Mouse (Mus musculus) lung, postnatal 0 days (tissue): ENCODE data around the gene Rps10. TPM values are rescaled to one million over a fixed set of nuclear protein-coding genes. Genes with fewer than 3 reads are reported as not detected.

ENCODE experiments used
- ATAC-seq: fragments of 200-750 bp; cut with Nextera tagmentation; 2 replicates; pipeline ENCODE4 v1.8.0; 2017; ENCODE audit warnings: moderate library complexity
- DNase-seq: peaks from one replicate; pipeline ENCODE4 v3.0.0-alpha.2; 2016; ENCODE audit warnings: low spot score
- H3K27ac ChIP-seq: fragments of 300-500 bp; sonication (generic); 2 replicates; pipeline ENCODE4 v1.5.1; 2014; ENCODE audit warnings: antibody characterized with exemption, mild to moderate bottlenecking, low read length, mixed read lengths
- H3K27me3 ChIP-seq: fragments of 300-500 bp; sonication (generic); replicated peaks from 2 replicates; pipeline ENCODE4 v1.6.1; 2014; ENCODE audit warnings: low read length, mixed read lengths; ENCODE audit not compliant: insufficient read depth
- H3K36me3 ChIP-seq: fragments of 300-500 bp; sonication (generic); 2 replicates; pipeline ENCODE4 v1.6.1; 2014; ENCODE audit warnings: low read length, mixed read lengths; ENCODE audit not compliant: insufficient read depth
- H3K4me1 ChIP-seq: fragments of 300-500 bp; sonication (generic); 2 replicates; pipeline ENCODE4 v1.6.1; 2014; ENCODE audit warnings: antibody characterized with exemption, low read depth, low read length, mixed read lengths; ENCODE audit not compliant: insufficient read depth
- H3K4me2 ChIP-seq: fragments of 300-500 bp; sonication (generic); replicated peaks from 2 replicates; pipeline ENCODE4 v1.6.1; 2014; ENCODE audit warnings: low read depth, mild to moderate bottlenecking, low read length, moderate library complexity, mixed read lengths
- H3K4me3 ChIP-seq: fragments of 300-500 bp; sonication (generic); 2 replicates; pipeline ENCODE4 v1.5.1; 2014; ENCODE audit warnings: low read depth, low read length
- H3K9ac ChIP-seq: fragments of 300-500 bp; sonication (generic); replicated peaks from 2 replicates; pipeline ENCODE4 v1.6.1; 2014; ENCODE audit warnings: low read depth, mild to moderate bottlenecking
- H3K9me3 ChIP-seq: fragments of 300-500 bp; sonication (generic); 2 replicates; pipeline ENCODE4 v1.6.1; 2016; ENCODE audit warnings: low read length, mixed read lengths
- CTCF ChIP-seq: IDR thresholded peaks from 2 replicates; pipeline ENCODE4 v1.5.1; 2016; ENCODE audit warnings: antibody characterized with exemption, mild to moderate bottlenecking
- EP300 ChIP-seq: IDR thresholded peaks from 2 replicates; pipeline ENCODE4 v1.6.1; 2016; ENCODE audit warnings: antibody characterized with exemption, mild to moderate bottlenecking, control low read depth
- WGBS: fragments of 180-500 bp; shearing (Covaris S2); extraction: QIAGEN DNeasy Blood & Tissue Kit; methylation state at CpG from one replicate; pipeline ENCODE4 v1.1.7; 2014; 5-methylcytosine and 5-hydroxymethylcytosine counted together
- polyA plus RNA-seq: library from polyadenylated mRNA; unstranded; fragments of >200 nt; fragmentation: Nextera tagmentation; extraction: Ambion mirVana; gene quantifications from 2 replicates; pipeline ENCODE4 v1.2.1, GENCODE M21; 2015

Gene Rps10
- polyA plus RNA-seq, 1 experiment from 2014 or later = 659 TPM

DNA sequence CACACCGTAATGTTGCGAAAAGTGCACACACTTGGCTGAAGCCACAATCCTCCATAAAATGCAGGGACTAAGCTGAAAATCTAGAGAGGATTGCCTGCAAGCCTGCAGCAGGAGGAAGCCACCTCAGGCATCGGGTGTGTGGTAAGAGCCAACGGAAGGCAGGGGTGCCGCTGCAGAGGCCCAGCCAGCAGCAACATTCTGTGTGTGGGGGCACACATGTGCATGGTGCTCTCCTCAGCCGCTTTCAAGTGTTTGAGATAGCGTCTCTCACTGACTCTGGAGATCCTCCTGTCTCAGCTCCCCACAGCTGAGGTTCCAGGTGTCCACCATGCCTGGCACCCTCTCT lies 43.9 kb downstream of the Rps10 start:
- H3K27ac ChIP-seq = no peak overlapping the region
- no peak overlapping the region for H3K4me3 ChIP-seq
- H3K9ac ChIP-seq = no peak overlapping the region
- H3K4me1 ChIP-seq = no peaks in the 10 kb centered on the region
- 93% methylated on average over 7 of the region's 7 CpGs for WGBS
- no peak for ATAC-seq
- no peaks in the 10 kb centered on the region for H3K27me3 ChIP-seq
- H3K36me3 ChIP-seq = peaks cover 7% of the 10 kb centered on the region; the same call in 1 of the 2 replicates
- no peak overlapping the region for H3K4me2 ChIP-seq
- no peaks in the 10 kb centered on the region for H3K9me3 ChIP-seq
- no peak for TF ChIP-seq CTCF
- TF ChIP-seq EP300 = no peak
- no peak for DNase-seq

DNA sequence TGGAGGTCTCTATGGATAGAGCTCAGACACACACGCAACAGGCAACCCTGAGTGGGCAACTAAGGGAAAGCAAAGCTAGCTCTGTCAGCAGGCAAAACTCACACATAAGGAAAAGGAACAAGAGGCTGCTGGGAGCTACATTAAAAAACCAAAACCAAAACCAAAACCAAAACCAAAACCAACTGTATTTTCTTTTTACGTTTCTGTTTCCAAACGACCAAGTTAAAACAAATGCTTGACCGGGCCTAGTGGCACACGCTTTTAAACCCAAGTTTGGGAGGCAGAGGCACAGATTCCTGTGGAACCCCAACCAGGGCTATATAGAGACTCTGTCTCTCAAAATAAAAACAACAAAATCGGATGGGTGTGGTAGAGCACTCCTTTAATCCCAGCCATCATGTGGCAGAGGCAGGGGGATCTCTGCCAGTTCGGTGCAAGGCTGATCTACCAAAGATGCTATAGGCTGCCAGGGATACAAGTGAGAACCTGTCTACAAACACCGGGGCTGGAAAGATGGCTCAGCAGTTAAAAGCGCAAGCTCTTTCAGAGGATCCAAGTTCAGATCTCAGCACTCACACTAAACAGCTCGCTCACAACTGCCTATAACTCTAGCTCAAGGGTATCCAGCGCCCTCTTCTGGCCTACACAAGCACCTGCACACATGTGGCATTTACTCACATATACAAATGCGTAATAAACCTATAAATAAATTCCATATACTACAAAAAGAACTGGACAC lies 44.5 kb downstream of the Rps10 start:
- Histone ChIP-seq H3K4me2 (no peak overlapping the region), H3K36me3 (peaks cover 7% of the 10 kb centered on the region; the same call in 1 of the 2 replicates), H3K27ac (no peak overlapping the region), H3K9ac (no peak overlapping the region), H3K27me3 (no peaks in the 10 kb centered on the region), H3K4me3 (no peak overlapping the region), H3K9me3 (no peaks in the 10 kb centered on the region), H3K4me1 (no peaks in the 10 kb centered on the region)
- DNase-seq (no peak), ATAC-seq (no peak)
- peak; percentile 52 for TF ChIP-seq CTCF
- TF ChIP-seq EP300 = no peak
- WGBS = 85% methylated on average over 12 of the region's 12 CpGs

DNA sequence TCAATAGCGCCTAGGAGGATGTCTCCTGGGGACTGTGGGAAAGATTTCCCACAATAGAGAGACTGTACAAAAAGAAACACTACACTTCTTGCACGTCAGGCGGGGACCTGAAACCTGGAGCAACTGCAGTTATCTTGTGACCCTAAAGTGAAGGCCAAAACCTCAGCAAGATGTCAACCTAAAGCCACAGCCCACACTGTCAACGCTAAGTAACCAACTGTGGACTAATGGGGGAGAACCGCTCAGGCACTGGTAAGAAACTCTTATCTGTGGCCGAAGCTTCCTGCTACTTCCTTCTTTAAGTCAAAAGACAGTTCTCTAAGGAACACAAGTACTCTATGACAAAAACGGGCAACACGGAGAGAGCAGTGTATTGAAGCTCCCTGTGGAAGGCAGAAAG lies 48.2 kb downstream of the Rps10 start:
- Histone ChIP-seq H3K4me1 (no peaks in the 10 kb centered on the region), H3K9ac (no peak overlapping the region), H3K27ac (no peak overlapping the region), H3K36me3 (0 out of 2 replicates have a peak, but pooled peaks cover 4% of the 10 kb centered on the region), H3K4me3 (no peak overlapping the region), H3K4me2 (no peak overlapping the region), H3K27me3 (no peaks in the 10 kb centered on the region), H3K9me3 (no peaks in the 10 kb centered on the region)
- ATAC-seq (no peak), DNase-seq (no peak)
- 79% methylated on average over 8 of the region's 8 CpGs for WGBS
- no peak for TF ChIP-seq CTCF

DNA sequence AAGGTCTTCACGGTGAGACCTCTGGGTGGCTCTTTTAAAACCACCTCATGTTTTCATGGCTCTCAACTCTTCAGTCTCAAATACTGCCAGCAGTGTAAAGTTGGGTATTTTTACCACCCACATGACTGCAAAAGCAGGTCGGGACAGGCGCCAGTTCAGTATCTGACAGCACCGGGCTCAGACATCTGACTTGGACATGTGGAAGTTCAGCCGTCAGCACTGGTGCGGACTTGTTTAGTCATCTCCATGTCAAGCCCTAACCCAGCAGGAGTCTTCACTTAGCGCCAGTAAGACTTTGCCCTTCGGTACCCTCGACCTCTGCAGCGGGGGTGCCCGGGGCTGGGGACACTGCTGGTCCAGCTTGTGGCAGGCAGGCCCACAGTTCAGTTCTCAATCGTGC lies 49.2 kb downstream of the Rps10 start:
- H3K27ac ChIP-seq = no peak overlapping the region
- no peak overlapping the region for H3K9ac ChIP-seq
- H3K4me1 ChIP-seq = no peaks in the 10 kb centered on the region

DNA sequence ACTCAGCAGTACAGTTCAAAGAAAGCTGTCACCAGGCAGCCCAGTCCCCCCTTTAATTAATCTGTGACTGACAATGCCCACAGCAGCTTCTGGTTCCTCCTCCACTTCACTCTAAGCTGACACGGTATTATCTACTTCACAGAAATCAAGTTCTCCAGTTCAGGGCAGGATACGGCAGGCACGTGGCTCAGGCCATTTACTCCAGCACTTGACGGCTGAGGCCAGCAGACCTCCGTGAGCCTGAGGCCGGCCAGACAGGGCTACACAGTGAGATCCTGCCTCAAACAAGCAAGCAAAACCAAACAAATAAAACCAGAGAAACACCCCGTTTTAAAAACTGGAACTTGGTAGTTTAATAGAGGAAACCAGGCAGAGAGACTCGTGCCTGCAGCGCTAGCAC lies 49.8 kb downstream of the Rps10 start:
- no peak overlapping the region for H3K9ac ChIP-seq
- H3K27ac ChIP-seq = no peak overlapping the region
- TF ChIP-seq CTCF = no peak
- no peaks in the 10 kb centered on the region for H3K27me3 ChIP-seq
- 0 out of 2 replicates have a peak, but pooled peaks cover 3% of the 10 kb centered on the region for H3K36me3 ChIP-seq
- H3K4me3 ChIP-seq = no peak overlapping the region
- WGBS = 53% methylated on average over 9 of the region's 9 CpGs
- H3K9me3 ChIP-seq = no peaks in the 10 kb centered on the region
- H3K4me1 ChIP-seq = no peaks in the 10 kb centered on the region
- ATAC-seq = no peak
- no peak for DNase-seq
- H3K4me2 ChIP-seq = no peak overlapping the region

More for the DNA sequence above, 49.2 kb downstream of the Rps10 start:
- H3K4me2 ChIP-seq = no peak overlapping the region
- H3K9me3 ChIP-seq = no peaks in the 10 kb centered on the region
- H3K4me3 ChIP-seq = no peak overlapping the region
- no peak for TF ChIP-seq EP300
- no peak for TF ChIP-seq CTCF
- WGBS = 71% methylated on average over 12 of the region's 12 CpGs
- 0 out of 2 replicates have a peak, but pooled peaks cover 3% of the 10 kb centered on the region for H3K36me3 ChIP-seq
- DNase-seq (no peak), ATAC-seq (no peak)
- no peaks in the 10 kb centered on the region for H3K27me3 ChIP-seq

DNA sequence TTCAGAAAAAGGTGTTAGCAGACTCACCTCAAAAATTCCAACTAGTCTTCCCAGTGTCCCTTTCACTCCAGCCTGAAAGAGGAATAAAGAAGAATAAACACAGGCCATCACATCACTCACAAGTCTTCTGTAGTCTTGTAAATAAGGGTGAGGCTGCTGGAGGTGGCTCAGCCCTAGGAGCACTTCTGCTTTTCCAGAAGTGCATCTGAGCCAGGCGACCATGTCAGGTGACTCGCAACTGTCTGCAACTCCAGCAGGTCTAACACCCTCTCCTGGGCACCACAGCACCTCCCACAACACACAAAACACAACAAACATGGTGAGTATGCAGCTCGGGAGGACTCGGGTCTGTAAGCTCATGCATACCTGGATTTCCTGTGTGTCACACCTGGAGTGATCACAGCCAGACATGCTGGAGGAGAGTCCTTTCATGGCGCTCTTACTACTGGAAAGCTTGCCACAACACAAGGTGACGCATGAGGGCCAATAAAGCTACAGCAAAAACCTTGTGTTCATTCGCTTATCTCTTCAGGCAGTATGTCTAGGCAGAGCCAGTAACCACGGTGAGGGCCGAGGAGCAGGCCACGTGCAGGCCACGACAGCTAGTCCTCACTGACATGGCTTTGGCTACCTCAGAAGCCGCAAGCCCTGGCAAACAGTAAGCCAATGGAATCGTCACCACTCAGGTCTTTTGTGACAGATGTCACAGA lies 53.1 kb downstream of the Rps10 start:
- Histone ChIP-seq H3K4me1 (no peaks in the 10 kb centered on the region), H3K4me3 (no peak overlapping the region), H3K36me3 (peaks cover 11% of the 10 kb centered on the region; the same call in 1 of the 2 replicates), H3K27ac (no peak overlapping the region), H3K9ac (no peak overlapping the region), H3K4me2 (no peak overlapping the region), H3K27me3 (no peaks in the 10 kb centered on the region), H3K9me3 (no peaks in the 10 kb centered on the region)
- DNase-seq = no peak
- no peak for TF ChIP-seq CTCF
- TF ChIP-seq EP300 = no peak
- ATAC-seq = no peak
- 84% methylated on average over 13 of the region's 13 CpGs for WGBS

Other genes with a start within 250 kb of the Rps10 start
- not detected in 2 replicates for gene Grm4, start 115.3 kb downstream of the Rps10 start, polyA plus RNA-seq
- 41.2 and 50.6 TPM in 2 replicates for gene Hmga1, start 80.2 kb downstream of the Rps10 start, polyA plus RNA-seq
- 30.8 and 38.6 TPM in 2 replicates for gene AI413582, start 70.9 kb downstream of the Rps10 start, polyA plus RNA-seq
- gene Nudt3, start 13.2 kb downstream of the Rps10 start, polyA plus RNA-seq = 47.6 and 54.1 TPM in 2 replicates
- gene RPS10-NUDT3, start 1.4 kb downstream of the Rps10 start, polyA plus RNA-seq = not detected in 2 replicates
- gene Pacsin1, start 18.8 kb upstream of the Rps10 start, polyA plus RNA-seq = 0.45 and 0.70 TPM in 2 replicates
- gene Spdef, start 92.3 kb upstream of the Rps10 start, polyA plus RNA-seq = 1.0 and 1.2 TPM in 2 replicates
- 17.6 and 20.3 TPM in 2 replicates for gene D17Wsu92e, start 184.0 kb upstream of the Rps10 start, polyA plus RNA-seq
- 172 and 185 TPM in 2 replicates for gene Snrpc, start 201.5 kb upstream of the Rps10 start, polyA plus RNA-seq
- 1.5 and 1.6 TPM in 2 replicates for gene Uhrf1bp1, start 219.8 kb upstream of the Rps10 start, polyA plus RNA-seq